Mouse (Mus musculus): ENCODE data around the gene P2ry2. TPM values are rescaled to one million over a fixed set of nuclear protein-coding genes. Genes with fewer than 3 reads are reported as not detected.

The P2ry2 gene
- 3.1 and 3.3 TPM in 2 replicates for polyA plus RNA-seq (2015; fragmentation: Nextera tagmentation; extraction: Ambion mirVana)

- H3K36me3 ChIP-seq (ENCODE audit: control insufficient read depth, insufficient read depth, low read length), result no peaks in the 10 kb centered on the region
These were observed at the start of gene P2ry2 for GRCm38 (mm10) chr7:101012541-101012940. Gene P2ry2, minus strand, starts transcription at chr7:101012866.

GRCm38 (mm10) chr7:101062246-101062645, 49.6 kb upstream of the P2ry2 start:
- Histone ChIP-seq H3K4me3 (ENCODE audit: low read length) (no peak overlapping the region), H3K4me1 (ENCODE audit: control insufficient read depth, insufficient read depth, low read length) (peaks cover 16% of the 10 kb centered on the region), H3K27ac (ENCODE audit: low read length) (no peak overlapping the region), H3K4me2 (ENCODE audit: low read depth, low read length) (no peak overlapping the region), H3K36me3 (ENCODE audit: control insufficient read depth, insufficient read depth, low read length) (no peaks in the 10 kb centered on the region), H3K27me3 (replicated peaks; ENCODE audit: control insufficient read depth, insufficient read depth, low read length) (no peaks in the 10 kb centered on the region), H3K9me3 (ENCODE audit: control insufficient read depth, low read length) (no peaks in the 10 kb centered on the region), H3K9ac (ENCODE audit: low read depth, low read length) (no peak overlapping the region)
- WGBS, result 81% methylated on average over 6 of the region's 6 CpGs
- ATAC-seq, result no peak

More at GRCm38 (mm10) chr7:101012541-101012940, at the start of gene P2ry2:
- Histone ChIP-seq H3K4me1 (ENCODE audit: control insufficient read depth, insufficient read depth, low read length) (peaks cover 15% of the 10 kb centered on the region), H3K27me3 (replicated peaks; ENCODE audit: control insufficient read depth, insufficient read depth, low read length) (peaks cover 4% of the 10 kb centered on the region), H3K9ac (ENCODE audit: low read depth, low read length) (peak within 1 kb of the TSS; percentile 70), H3K4me2 (ENCODE audit: low read depth, low read length) (peak within 1 kb of the TSS; percentile 97), H3K9me3 (ENCODE audit: control insufficient read depth, low read length) (no peaks in the 10 kb centered on the region), H3K4me3 (ENCODE audit: low read length) (peak within 1 kb of the TSS; percentile 59), H3K27ac (ENCODE audit: low read length) (no peak within 1 kb of the TSS)
- ATAC-seq, result no peak
- WGBS, result 79% methylated on average over 4 of the region's 4 CpGs

GRCm38 (mm10) chr7:101061381-101061780, 48.7 kb upstream of the P2ry2 start:
- Histone ChIP-seq H3K9me3 (ENCODE audit: control insufficient read depth, low read length) (no peaks in the 10 kb centered on the region), H3K27me3 (replicated peaks; ENCODE audit: control insufficient read depth, insufficient read depth, low read length) (no peaks in the 10 kb centered on the region), H3K27ac (ENCODE audit: low read length) (no peak overlapping the region), H3K4me1 (ENCODE audit: control insufficient read depth, insufficient read depth, low read length) (peaks cover 9% of the 10 kb centered on the region), H3K4me3 (ENCODE audit: low read length) (peak overlapping the region; percentile 15; the same call in 1 of the 2 replicates), H3K9ac (ENCODE audit: low read depth, low read length) (no peak overlapping the region), H3K36me3 (ENCODE audit: control insufficient read depth, insufficient read depth, low read length) (no peaks in the 10 kb centered on the region), H3K4me2 (ENCODE audit: low read depth, low read length) (peak overlapping the region; percentile 37; the same call in 1 of the 2 replicates)
- ATAC-seq, result no peak
- 11% methylated on average over 17 of the region's 17 CpGs for WGBS

- Histone ChIP-seq H3K9ac (ENCODE audit: low read depth, low read length) (no peak overlapping the region), H3K4me1 (ENCODE audit: control insufficient read depth, insufficient read depth, low read length) (peaks cover 4% of the 10 kb centered on the region), H3K4me3 (ENCODE audit: low read length) (no peak overlapping the region), H3K36me3 (ENCODE audit: control insufficient read depth, insufficient read depth, low read length) (no peaks in the 10 kb centered on the region), H3K27ac (ENCODE audit: low read length) (no peak overlapping the region), H3K27me3 (replicated peaks; ENCODE audit: control insufficient read depth, insufficient read depth, low read length) (no peaks in the 10 kb centered on the region), H3K9me3 (ENCODE audit: control insufficient read depth, low read length) (no peaks in the 10 kb centered on the region), H3K4me2 (ENCODE audit: low read depth, low read length) (no peak overlapping the region)
- ATAC-seq, result no peak
- 68% methylated on average over 5 of the region's 5 CpGs for WGBS
These were observed 47.8 kb upstream of the P2ry2 start for GRCm38 (mm10) chr7:101060476-101060875.

GRCm38 (mm10) chr7:101059188-101059587, 46.5 kb upstream of the P2ry2 start:
- 84% methylated on average over 5 of the region's 5 CpGs for WGBS
- Histone ChIP-seq H3K36me3 (ENCODE audit: control insufficient read depth, insufficient read depth, low read length) (no peaks in the 10 kb centered on the region), H3K4me3 (ENCODE audit: low read length) (no peak overlapping the region), H3K4me1 (ENCODE audit: control insufficient read depth, insufficient read depth, low read length) (no peaks in the 10 kb centered on the region; the same call in 1 of the 2 replicates), H3K27ac (ENCODE audit: low read length) (no peak overlapping the region), H3K9me3 (ENCODE audit: control insufficient read depth, low read length) (no peaks in the 10 kb centered on the region), H3K27me3 (replicated peaks; ENCODE audit: control insufficient read depth, insufficient read depth, low read length) (no peaks in the 10 kb centered on the region), H3K9ac (ENCODE audit: low read depth, low read length) (no peak overlapping the region), H3K4me2 (ENCODE audit: low read depth, low read length) (no peak overlapping the region)
- no peak for ATAC-seq

GRCm38 (mm10) chr7:101057309-101057708, 44.6 kb upstream of the P2ry2 start:
- WGBS, result 67% methylated on average over 4 of the region's 4 CpGs

GRCm38 (mm10) chr7:101053136-101053535, 40.5 kb upstream of the P2ry2 start:
- WGBS, result 59% methylated on average over 2 of the region's 2 CpGs
- Histone ChIP-seq H3K9ac (ENCODE audit: low read depth, low read length) (no peak overlapping the region), H3K4me2 (ENCODE audit: low read depth, low read length) (no peak overlapping the region), H3K36me3 (ENCODE audit: control insufficient read depth, insufficient read depth, low read length) (no peaks in the 10 kb centered on the region), H3K4me3 (ENCODE audit: low read length) (no peak overlapping the region), H3K9me3 (ENCODE audit: control insufficient read depth, low read length) (no peaks in the 10 kb centered on the region), H3K4me1 (ENCODE audit: control insufficient read depth, insufficient read depth, low read length) (peaks cover 4% of the 10 kb centered on the region; the same call in 1 of the 2 replicates), H3K27ac (ENCODE audit: low read length) (no peak overlapping the region), H3K27me3 (replicated peaks; ENCODE audit: control insufficient read depth, insufficient read depth, low read length) (no peaks in the 10 kb centered on the region)
- no peak for ATAC-seq

More at GRCm38 (mm10) chr7:101057309-101057708, 44.6 kb upstream of the P2ry2 start:
- Histone ChIP-seq H3K27me3 (replicated peaks; ENCODE audit: control insufficient read depth, insufficient read depth, low read length) (no peaks in the 10 kb centered on the region), H3K36me3 (ENCODE audit: control insufficient read depth, insufficient read depth, low read length) (no peaks in the 10 kb centered on the region), H3K9ac (ENCODE audit: low read depth, low read length) (no peak overlapping the region), H3K4me2 (ENCODE audit: low read depth, low read length) (no peak overlapping the region), H3K27ac (ENCODE audit: low read length) (no peak overlapping the region), H3K4me3 (ENCODE audit: low read length) (no peak overlapping the region), H3K9me3 (ENCODE audit: control insufficient read depth, low read length) (no peaks in the 10 kb centered on the region), H3K4me1 (ENCODE audit: control insufficient read depth, insufficient read depth, low read length) (no peaks in the 10 kb centered on the region)
- no peak for ATAC-seq

- 15% methylated on average over 11 of the region's 11 CpGs for whole genome bisulfite sequencing
- no peaks in the 10 kb centered on the region for H3K36me3 ChIP-seq (ENCODE audit: control insufficient read depth, insufficient read depth, low read length)
- H3K4me2 ChIP-seq (ENCODE audit: low read depth, low read length), result no peak overlapping the region
- ATAC-seq, result peak; percentile 58
- no peak overlapping the region for H3K27ac ChIP-seq (ENCODE audit: low read length)
- peaks cover 4% of the 10 kb centered on the region; the same call in 1 of the 2 replicates for H3K4me1 ChIP-seq (ENCODE audit: control insufficient read depth, insufficient read depth, low read length)
- no peaks in the 10 kb centered on the region for H3K27me3 ChIP-seq (replicated peaks; ENCODE audit: control insufficient read depth, insufficient read depth, low read length)
- H3K4me3 ChIP-seq (ENCODE audit: low read length), result no peak overlapping the region
- H3K9me3 ChIP-seq (ENCODE audit: control insufficient read depth, low read length), result no peaks in the 10 kb centered on the region
- H3K9ac ChIP-seq (ENCODE audit: low read depth, low read length), result no peak overlapping the region
These were observed 39.0 kb upstream of the P2ry2 start for GRCm38 (mm10) chr7:101051551-101052221.

GRCm38 (mm10) chr7:101050724-101051550, 38.3 kb upstream of the P2ry2 start:
- Histone ChIP-seq H3K27me3 (replicated peaks; ENCODE audit: control insufficient read depth, insufficient read depth, low read length) (no peaks in the 10 kb centered on the region), H3K4me1 (ENCODE audit: control insufficient read depth, insufficient read depth, low read length) (peaks cover 4% of the 10 kb centered on the region; the same call in 1 of the 2 replicates), H3K9me3 (ENCODE audit: control insufficient read depth, low read length) (no peaks in the 10 kb centered on the region), H3K9ac (ENCODE audit: low read depth, low read length) (no peak overlapping the region), H3K27ac (ENCODE audit: low read length) (no peak overlapping the region), H3K4me2 (ENCODE audit: low read depth, low read length) (no peak overlapping the region), H3K36me3 (ENCODE audit: control insufficient read depth, insufficient read depth, low read length) (no peaks in the 10 kb centered on the region), H3K4me3 (ENCODE audit: low read length) (no peak overlapping the region)
- 69% methylated on average over 13 of the region's 13 CpGs for WGBS
- peak; percentile 49 for ATAC-seq
